Mouse (Mus musculus) NIH3T3 (cell line): Measurements from ENCODE around the gene Rev1.

ENCODE experiments used
- DNase-seq: peaks from one replicate; pipeline ENCODE4 v3.0.0-alpha.2; 2012; ENCODE audit warnings: low read depth

Gene Rev1

GRCm38 (mm10) chr1:38129501-38130267 lies at the start of gene Rev1:
Gene Rev1 (minus strand): TSS chr1:38129801.
- peak; percentile 98 for DNase-seq

- DNase-seq = no peak
Measured at GRCm38 (mm10) chr1:38178929-38179328, 49.3 kb upstream of the Rev1 start.

GRCm38 (mm10) chr1:38176077-38176476 lies 46.5 kb upstream of the Rev1 start:
- no peak for DNase-seq

- DNase-seq = no peak
Measured at GRCm38 (mm10) chr1:38171874-38172273, 42.3 kb upstream of the Rev1 start.

- DNase-seq = peak; percentile 91
Measured at GRCm38 (mm10) chr1:38165696-38166095, 36.1 kb upstream of the Rev1 start.

- no peak for DNase-seq
Measured at GRCm38 (mm10) chr1:38150086-38150485, 20.5 kb upstream of the Rev1 start.

- no peak for DNase-seq
Measured at GRCm38 (mm10) chr1:38146008-38146407, 16.4 kb upstream of the Rev1 start.

GRCm38 (mm10) chr1:38141371-38141770 lies 11.8 kb upstream of the Rev1 start:
- no peak for DNase-seq

GRCm38 (mm10) chr1:38140911-38141310 lies 11.3 kb upstream of the Rev1 start:
- no peak for DNase-seq

GRCm38 (mm10) chr1:38139396-38139795 lies 9.8 kb upstream of the Rev1 start:
- no peak for DNase-seq

- DNase-seq = no peak
Measured at GRCm38 (mm10) chr1:38132942-38133341, 3.3 kb upstream of the Rev1 start.

GRCm38 (mm10) chr1:38130715-38131483 lies 1.3 kb upstream of the Rev1 start:
- peak; percentile 59 for DNase-seq

GRCm38 (mm10) chr1:38128919-38129436 lies 623 bp downstream of the Rev1 start:
- peak; percentile 68 for DNase-seq

- DNase-seq = peak; percentile 14
Measured at GRCm38 (mm10) chr1:38127036-38127435, 2.6 kb downstream of the Rev1 start.

GRCm38 (mm10) chr1:38126426-38126825 lies 3.2 kb downstream of the Rev1 start:
- DNase-seq = no peak

- DNase-seq = no peak
Measured at GRCm38 (mm10) chr1:38124261-38124660, 5.3 kb downstream of the Rev1 start.

GRCm38 (mm10) chr1:38120877-38121276 lies 8.7 kb downstream of the Rev1 start:
- no peak for DNase-seq

- no peak for DNase-seq
Measured at GRCm38 (mm10) chr1:38118624-38119023, 11.0 kb downstream of the Rev1 start.

GRCm38 (mm10) chr1:38109786-38110185 lies 19.8 kb downstream of the Rev1 start:
- no peak for DNase-seq

- DNase-seq = no peak
Measured at GRCm38 (mm10) chr1:38103813-38104212, 25.8 kb downstream of the Rev1 start.

GRCm38 (mm10) chr1:38103214-38103613 lies 26.4 kb downstream of the Rev1 start:
- DNase-seq = no peak

GRCm38 (mm10) chr1:38081316-38081715 lies 48.3 kb downstream of the Rev1 start:
- peak; percentile 70 for DNase-seq

- no peak for DNase-seq
Measured at GRCm38 (mm10) chr1:38071326-38071725, 58.3 kb downstream of the Rev1 start.
